Mouse (Mus musculus) embryo, embryonic 10.5 days (tissue): Measurements from ENCODE around the gene Palm2.
A peak's percentile ranks its signal among the peaks of the same experiment; 100 is the strongest.

ENCODE experiments used
- DNase-seq: peaks from one replicate; pipeline ENCODE4 v3.0.0-alpha.2; 2015; ENCODE audit warnings: low spot score

Palm2 gene

GRCm38 (mm10) chr4:57704575-57704974, 270.5 kb downstream of the Palm2 start:
- DNase-seq = no peak

DNA sequence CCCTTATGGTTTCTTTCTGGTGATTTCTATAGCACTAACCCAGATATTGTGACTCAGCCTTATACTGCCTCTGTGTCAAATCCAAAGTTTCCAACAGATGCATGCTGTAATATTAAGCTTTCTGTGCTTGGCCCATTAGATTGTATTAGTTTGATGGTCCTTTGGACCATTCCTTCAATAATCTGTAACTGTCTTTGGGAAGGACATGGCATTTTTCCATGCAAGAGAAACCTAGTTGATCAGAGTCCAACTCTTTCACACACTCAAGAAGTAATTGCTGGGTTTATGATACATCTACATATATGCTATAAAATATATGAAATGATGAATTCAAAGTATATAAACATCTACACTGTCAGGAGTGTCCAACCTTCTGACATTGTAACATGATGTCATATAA, 281.8 kb downstream of the Palm2 start:
- DNase-seq = no peak

GRCm38 (mm10) chr4:57716735-57717134, 282.7 kb downstream of the Palm2 start:
- DNase-seq = peak; percentile 66

GRCm38 (mm10) chr4:57717354-57717753, 283.3 kb downstream of the Palm2 start, which contains the start of gene Akap2:
Gene Akap2, plus strand, starts transcription at chr4:57717657.
- no peak for DNase-seq

DNA sequence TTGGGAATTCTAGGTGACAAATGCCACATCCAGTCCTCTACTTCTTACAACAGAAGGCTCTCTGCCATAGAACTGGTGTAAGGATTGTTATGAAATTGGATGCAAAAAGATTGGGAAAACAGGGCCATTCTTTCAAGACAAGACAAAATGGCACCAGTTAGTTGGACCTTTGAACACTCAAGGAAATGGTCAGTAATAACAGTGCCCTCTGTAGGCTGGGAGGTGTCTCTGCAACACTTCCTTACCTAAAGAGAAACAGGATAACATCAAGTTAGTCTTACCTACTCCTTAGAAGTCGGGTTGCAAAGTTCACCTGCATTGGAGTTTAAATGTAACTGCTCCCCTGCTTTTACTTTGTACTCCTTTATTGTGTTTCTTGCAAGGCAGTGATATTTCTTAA, 285.3 kb downstream of the Palm2 start:
- DNase-seq = no peak

DNA sequence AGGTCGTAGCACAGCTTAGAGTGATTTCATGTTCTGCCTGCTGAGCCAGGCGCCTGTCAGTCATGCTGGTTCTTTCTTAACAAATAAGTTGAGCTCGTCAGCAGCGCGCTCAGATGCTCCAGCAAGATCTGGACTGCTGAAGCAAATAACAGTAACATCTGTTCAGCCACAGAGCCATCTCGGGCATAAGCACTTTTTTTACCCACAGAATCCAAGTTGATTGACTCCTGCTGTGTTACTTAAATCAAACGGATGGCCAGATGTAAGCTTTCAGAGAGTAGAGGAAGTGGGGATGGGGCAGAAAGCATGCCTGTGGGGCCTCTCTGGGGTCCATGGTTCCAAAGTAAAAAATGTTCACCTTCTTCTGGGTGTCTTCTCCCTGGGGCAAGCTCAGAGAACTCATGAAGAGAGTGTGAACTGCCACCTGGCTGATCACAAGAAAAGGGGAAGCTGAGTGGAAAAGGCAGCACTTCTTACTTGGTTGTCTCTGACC, 286.9 kb downstream of the Palm2 start:
- DNase-seq = peak; percentile 63

DNA sequence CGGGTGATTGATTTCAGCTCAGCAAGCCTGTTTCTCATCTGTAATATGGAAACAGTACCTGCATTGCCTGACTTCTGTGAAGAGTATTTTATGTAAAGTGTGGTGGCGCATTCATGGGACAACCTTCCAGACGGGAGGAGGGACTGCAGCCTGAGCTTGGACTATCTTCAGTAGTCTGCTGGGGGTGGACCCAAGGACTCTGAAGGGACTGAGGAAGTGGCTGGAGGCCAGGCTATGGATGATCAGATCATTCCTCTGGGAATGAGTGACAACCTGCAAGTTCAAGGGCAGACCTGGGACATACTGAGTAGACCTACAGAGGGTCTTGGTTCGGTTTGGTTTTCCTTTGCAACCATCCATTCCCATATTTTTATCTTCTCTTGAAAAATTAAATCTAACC, 288.2 kb downstream of the Palm2 start:
- no peak for DNase-seq

DNA sequence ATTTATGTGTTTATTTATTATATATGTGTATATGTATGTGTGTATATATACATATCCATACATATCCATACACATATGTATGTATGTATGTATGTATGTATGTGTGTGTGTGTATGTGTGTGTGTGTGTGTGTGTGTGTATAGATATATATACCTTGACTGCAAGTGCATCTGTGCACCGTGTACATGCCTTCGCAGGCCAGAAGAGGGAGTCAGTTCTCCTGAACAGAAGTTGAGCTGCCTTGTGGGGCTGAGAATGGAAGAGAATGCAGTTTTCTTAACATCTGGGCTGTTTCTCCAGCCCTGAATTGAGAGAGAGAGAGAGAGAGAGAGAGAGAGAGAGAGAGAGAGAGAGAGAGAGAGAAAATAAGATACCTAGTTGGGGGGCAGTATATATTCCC, 289.6 kb downstream of the Palm2 start:
- peak; percentile 47 for DNase-seq

DNA sequence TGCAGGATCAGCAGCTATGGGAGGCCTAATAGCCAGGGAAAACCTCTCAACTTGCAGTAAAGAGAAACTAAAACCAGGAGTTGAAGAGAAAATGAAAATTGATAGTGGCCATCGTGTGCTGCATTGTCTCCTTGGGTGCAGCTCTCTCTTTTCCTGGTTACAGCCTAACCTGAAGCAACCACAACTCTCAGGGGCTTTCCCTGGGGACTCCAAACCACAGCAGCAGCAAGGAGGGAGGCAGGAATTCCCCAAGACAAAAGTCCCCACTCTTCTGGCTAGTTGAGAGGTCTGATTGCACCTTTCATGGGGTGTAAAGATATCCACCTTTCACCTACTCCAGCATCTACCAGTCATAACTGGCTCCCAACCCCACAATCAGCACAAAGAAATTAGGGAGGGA, 291.5 kb downstream of the Palm2 start:
- no peak for DNase-seq

- DNase-seq = no peak
These were observed 294.6 kb downstream of the Palm2 start for GRCm38 (mm10) chr4:57728611-57729183.

GRCm38 (mm10) chr4:57730047-57730446, 296.0 kb downstream of the Palm2 start:
- no peak for DNase-seq

- DNase-seq = no peak
These were observed 297.0 kb downstream of the Palm2 start for GRCm38 (mm10) chr4:57730801-57731598.

DNA sequence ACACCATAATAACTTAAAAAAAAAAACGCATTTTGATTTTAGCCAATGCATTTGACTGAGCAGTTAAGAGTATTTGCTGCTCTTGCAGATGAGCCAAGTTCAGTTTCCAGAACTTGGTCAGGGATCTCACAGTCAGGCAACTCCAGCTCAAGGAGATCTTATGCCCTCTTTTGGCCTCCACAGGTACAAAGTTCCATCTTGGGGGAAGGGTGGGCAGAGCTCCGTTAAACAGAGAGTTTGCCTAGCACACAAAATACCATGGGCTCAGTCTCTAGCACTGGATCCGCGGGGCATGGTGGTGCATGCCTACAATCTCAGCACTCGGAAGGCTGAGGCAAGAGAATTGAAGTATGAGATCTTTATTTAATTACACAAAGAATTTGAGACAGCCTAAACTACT, 298.3 kb downstream of the Palm2 start:
- DNase-seq = no peak

GRCm38 (mm10) chr4:57733445-57733844, 299.4 kb downstream of the Palm2 start:
- no peak for DNase-seq

DNA sequence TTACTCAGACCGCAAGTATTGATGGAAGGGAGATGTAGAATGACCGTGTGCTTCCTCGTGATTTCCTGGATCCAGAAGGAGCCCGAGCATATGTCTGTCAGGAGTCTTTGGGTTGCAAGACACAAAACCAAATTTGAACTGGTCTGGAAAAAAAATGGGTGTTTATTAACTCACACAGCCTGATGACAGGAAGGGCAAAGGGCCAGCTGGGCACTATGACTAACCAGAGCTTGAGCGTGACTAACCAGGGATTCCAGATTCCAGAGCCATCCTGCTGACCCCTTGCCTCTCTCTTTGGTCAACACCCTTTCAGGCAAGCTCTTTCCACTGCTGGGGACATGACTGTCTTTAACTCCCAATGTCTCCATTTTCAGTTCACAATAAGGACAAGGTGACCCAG, 301.4 kb downstream of the Palm2 start:
- no peak for DNase-seq

DNA sequence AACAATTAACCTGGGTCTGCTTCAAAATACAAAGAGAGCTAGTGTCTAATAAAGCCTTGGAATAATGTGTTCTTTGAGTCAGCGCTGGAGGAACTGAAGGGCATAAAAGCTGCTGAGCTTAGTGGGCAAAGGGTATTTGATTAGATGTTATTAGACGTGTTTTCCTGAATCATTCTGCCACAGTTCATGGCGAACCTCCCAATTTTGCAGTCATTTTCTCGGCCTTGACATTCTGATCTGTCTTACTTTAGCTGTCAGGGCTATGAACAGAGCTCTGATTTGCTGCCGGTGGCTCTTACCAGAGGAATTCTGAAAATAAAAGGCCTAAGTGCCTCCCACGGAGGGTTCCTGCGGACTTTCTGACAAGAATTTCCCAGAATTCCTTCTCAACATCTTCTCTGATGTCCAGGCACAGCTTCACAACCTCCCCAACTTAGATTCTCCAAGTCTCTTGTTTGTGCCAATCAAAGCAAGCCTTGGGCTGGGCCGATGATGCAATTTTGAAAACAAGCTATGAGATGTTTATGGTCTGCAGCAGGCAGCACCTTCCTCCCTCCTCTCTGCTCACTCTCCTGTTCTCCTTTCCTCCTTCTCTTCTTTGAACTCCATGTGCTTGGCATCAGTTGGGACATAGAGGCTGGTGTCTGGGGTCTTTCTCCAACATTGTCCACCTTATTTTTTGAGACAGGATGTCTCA, 305.0 kb downstream of the Palm2 start:
- peak; percentile 42 for DNase-seq

GRCm38 (mm10) chr4:57743325-57743929, 309.4 kb downstream of the Palm2 start:
- DNase-seq = no peak

DNA sequence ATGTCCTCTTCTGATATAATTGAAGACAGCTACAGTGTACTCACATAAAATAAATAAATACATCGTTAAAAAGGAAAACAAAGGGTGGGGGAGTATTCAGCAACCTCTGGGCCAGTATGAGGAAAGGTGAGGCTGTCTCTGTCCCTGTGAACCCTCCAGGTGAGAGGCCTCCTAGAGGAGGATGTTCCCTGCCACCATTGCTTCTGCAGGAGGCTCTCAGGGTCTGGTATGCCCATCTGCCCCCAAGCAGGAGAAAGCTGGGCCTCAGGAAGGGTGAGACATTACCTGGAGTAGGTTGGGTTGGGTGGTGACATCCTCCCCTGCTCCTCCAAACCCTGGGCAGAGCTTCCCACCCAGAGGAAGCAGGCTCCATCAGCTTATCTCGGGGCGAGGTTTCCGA, 316.6 kb downstream of the Palm2 start:
- no peak for DNase-seq

DNA sequence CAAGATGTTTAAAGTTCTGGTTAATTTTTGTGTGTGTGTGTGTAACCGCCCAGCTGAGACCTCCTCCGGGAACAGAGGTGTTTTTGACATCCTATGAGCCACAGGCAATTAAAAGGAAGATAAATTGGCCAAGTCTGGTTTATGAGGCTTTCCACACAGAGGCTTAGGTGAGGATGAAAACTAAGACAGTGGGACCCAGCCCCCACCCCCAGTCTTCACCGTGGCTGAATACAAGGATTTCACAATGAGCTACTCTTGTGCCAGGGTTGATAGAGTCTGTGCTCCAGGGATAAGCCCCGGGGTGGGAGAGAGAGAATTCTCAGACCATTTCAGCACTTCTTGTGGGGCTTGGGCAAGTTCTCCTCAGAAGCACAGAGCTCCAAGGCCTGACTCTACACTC, 317.0 kb downstream of the Palm2 start:
- DNase-seq = no peak

DNA sequence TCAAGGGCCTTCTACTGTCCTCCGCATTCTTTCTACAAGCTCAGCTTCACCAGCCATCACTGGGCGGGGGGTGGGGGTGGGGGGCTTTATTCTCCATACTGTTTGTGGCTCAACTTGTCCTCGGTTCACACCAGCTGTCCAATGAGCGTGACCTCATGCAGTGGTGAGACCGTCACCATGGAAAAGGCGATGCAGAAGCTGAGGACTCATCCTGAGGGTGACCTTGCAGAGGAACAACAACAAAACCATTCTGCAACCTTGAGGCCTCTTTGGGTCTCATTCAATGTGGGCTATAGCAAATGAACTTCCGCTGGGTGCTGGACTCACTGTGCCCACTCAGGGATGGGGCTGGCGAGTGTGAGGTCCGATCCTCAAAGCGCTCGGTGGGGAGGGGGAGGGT, 317.5 kb downstream of the Palm2 start:
- DNase-seq = no peak

DNA sequence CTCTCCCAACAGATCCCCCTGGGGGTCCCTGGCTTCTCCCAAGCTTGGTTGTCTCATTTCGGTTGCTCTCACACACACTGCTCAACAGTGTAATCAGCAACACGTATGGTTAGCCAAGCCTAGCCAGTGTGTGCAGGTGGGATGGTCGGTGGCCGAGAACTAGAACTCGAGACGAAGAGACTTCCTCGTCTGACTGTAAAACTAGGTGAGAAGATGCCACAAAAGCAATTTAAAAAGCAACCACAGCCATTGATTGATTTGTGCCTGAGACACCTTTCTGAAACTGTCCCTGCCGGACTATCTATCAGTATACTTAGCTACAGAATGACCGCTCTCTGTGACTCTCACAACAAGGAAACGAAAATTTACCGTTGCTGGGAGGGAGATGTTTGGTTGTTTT, 321.0 kb downstream of the Palm2 start:
- DNase-seq = no peak

- peak; percentile 47 for DNase-seq
These were observed 323.9 kb downstream of the Palm2 start for GRCm38 (mm10) chr4:57757997-57758396.
